Mouse (Mus musculus): ENCODE results near the gene Slc5a4a.

- TF ChIP-seq CTCF (conservative IDR thresholded peaks at IDR 0.05; ENCODE audit: low read length) (no peak), POU5F1 (IDR thresholded peaks at IDR 0.05; ENCODE audit: borderline replicate concordance, low read length) (no peak), NANOG (IDR thresholded peaks at IDR 0.05; ENCODE audit: borderline replicate concordance, low read length) (no peak)
These were observed 10.3 kb downstream of the Slc5a4a start for GRCm38 (mm10) chr10:76157528-76157927.

All from E14TG2a.4 (cell line).